Mouse (Mus musculus) mammary gland, adult 2 months (tissue): ENCODE data around the gene Best2. TPM values are rescaled to one million over a fixed set of nuclear protein-coding genes. Genes with fewer than 3 reads are reported as not detected.

Source experiments
- polyA plus RNA-seq: library from polyadenylated mRNA; depleted of rRNA; stranded (reverse); fragments of >200 nt; gene quantifications from 2 replicates; pipeline ENCODE4 v1.2.3, GENCODE M21; 2012; ENCODE audit warnings: low replicate concordance; rRNA removed

Best2 gene
- polyA plus RNA-seq = 0.11 TPM in 1 of 2 replicates, not detected in the other

GRCm38 (mm10) chr8:85014431-85014830 lies at the start of gene Best2:
Gene Best2 (minus strand): TSS chr8:85014531.

DNA sequence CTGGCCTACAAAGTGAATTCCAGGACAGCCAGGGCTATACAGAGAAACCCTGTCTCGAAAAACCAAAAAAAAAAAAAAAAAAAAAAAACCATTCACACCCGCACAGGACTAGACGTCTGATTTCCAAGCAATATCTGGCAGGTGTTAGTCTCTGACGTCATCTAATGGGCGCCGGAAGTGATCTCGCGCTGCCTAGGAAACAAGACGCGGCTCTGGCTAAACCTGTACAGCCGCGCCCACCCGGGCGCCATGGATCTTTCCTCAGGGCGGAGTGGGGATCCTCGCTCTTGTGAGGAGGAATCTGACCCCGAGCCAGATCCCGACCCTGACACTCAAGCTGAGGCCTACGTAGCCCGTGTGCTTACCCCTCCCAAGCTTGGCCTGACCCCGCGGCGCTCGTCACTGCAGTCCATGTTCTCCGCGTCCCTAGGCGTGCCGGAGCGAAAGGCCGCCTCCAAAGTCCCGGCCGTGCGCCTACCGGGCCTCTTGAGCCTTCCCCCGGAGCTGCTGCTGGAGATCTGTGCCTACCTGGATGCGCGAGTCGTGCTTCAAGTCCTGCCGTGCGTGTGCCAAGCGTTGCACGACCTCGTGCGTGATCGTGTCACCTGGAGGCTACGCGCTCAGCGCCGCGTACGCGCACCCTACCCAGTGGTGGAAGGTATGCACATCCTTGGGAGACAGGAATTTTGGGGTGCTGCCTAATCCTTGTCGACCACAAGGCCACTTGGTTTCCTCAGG lies 45.7 kb upstream of the Best2 start, which contains the start of gene Fbxw9:
TSS of gene Fbxw9 (plus strand) at position 177 of the 738 bp plus-strand sequence.

DNA sequence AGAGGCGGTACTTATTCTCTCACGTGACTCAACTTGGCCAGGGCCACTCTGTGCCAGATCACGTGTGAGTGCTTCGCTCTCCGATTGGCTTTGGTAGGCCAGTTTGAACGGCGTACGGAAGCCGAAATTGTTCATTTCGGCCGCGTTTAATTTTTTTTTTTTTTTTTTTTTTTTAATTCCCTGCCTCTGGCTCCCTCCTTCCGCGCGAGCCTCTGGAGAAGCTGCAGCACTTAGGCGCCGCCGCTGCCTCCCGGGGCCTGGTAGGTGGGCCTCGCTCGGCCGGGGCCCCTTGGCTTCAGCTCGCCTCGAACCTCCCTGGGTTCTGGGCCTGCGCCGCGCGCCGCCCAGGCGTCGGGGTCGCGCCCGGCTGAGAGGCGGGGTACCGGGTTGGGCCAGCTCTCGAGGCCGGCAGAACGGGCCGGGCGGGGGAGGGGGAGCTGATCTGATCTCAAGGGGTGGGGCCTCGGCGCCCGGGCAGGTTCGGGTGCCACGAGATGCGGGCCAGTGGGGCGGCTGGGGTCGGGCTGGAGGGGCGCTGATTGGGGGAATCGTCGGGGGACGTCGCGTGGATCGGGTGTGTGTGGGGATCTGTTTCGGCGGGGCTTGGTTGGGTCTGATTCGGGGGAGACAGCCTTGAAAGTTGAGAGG lies 22.5 kb upstream of the Best2 start, which contains the start of gene Tnpo2:
TSS of gene Tnpo2 (plus strand) at position 198 of the 648 bp plus-strand sequence.

DNA sequence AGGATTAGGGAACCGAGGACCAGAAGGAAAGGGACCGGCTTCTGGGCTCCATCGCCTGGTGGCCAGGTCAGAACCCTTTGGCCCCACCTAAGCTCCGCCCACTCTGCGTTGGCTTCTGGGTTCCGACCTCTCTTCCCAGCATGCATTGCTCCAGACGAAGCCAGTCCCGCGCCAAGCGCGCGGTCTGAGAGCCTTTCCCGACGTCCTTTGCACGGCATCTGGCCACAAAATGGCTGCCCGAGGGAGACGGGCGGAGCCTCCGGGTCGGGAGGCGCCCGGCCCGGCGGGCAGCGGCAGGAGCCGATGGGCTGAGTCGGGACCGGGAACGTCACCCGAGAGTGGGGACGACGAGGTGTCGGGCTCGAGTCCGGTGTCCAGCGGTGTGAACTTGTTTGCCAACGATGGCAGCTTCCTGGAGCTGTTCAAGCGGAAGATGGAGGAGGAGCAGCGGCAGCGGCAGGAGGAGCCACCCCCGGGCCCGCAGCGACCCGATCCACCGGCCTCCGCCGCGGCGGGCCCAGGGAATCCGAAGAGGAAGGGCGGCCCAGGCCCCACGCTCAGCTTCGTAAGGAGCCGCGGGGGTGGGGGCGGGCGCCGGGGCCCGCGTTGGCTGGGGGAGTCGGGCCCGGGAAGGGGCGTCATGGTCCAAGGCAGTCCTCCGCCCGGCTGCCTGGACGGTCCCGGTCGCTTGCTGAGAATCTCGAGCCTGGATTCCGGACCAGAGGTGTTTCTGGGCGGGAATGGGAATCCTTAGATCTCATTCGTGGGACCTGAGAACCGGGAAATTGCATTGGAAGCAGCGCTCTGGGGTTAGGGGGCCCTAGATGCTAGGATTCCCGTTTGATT lies 12.6 kb upstream of the Best2 start, which contains the start of gene Trir:
TSS of gene Trir (plus strand) at position 154 of the 846 bp plus-strand sequence.

DNA sequence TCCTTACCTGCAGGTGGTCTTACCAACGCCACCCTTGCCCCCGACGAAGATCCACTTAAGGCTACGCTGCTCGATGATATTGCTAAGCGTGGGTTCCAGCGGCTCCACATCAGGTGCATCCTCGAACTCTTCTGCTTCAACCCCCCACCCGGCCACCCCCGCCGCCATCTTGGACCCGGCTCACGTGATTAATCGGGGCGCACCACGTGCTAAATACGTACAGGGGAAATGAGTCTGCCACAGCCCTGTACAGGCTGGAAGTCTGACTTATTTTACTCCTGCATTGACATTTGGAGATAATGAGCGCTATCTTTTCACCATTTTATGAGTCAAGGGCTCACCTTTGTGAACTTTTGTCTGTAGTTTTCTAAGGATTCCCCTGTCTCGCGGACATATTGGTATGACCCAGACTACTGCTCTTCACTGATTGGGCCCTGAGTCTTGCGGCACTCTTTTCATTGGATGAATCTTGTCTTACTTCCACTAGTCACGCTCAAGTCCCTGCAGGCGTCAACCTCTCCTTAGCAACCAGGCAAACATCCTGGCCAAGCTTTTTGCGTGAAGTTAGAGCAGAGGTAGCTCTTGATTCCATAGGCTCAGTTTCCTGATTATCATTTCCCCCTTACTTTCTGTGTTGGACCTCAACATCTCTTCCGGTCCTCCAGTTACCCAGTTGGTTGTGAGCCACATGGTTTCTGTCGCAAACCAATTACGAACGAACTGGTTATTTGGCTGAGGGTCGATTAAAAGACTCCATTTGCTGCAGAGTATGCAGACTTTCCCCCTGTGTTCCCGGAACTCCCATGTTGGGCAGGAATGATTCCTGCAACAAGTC lies 11.0 kb upstream of the Best2 start, which contains the start of gene Asna1:
TSS of gene Asna1 (minus strand) at position 184 of the 835 bp plus-strand sequence.

DNA sequence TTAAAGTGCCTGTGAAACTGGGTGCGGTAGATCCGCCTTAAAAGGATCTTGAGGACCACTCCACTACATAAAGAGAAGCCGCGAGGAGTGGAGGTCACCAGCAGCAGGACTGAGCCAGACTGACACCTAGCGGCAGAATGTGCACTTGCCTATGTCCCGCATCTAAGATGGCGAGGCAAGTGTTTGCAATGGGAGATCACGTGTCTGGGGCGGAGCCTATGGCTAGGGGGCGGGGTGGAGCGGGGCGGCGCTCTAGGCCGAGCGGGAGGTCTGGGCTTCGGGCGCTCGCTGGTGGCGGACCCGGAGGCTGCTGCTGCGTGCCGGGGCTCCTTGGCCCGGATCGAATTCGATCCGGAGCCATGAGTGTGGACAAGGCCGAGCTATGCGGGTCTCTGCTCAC lies 24.0 kb downstream of the Best2 start, which contains the start of gene Hook2:
TSS of gene Hook2 (plus strand) at position 255 of the 400 bp plus-strand sequence.

DNA sequence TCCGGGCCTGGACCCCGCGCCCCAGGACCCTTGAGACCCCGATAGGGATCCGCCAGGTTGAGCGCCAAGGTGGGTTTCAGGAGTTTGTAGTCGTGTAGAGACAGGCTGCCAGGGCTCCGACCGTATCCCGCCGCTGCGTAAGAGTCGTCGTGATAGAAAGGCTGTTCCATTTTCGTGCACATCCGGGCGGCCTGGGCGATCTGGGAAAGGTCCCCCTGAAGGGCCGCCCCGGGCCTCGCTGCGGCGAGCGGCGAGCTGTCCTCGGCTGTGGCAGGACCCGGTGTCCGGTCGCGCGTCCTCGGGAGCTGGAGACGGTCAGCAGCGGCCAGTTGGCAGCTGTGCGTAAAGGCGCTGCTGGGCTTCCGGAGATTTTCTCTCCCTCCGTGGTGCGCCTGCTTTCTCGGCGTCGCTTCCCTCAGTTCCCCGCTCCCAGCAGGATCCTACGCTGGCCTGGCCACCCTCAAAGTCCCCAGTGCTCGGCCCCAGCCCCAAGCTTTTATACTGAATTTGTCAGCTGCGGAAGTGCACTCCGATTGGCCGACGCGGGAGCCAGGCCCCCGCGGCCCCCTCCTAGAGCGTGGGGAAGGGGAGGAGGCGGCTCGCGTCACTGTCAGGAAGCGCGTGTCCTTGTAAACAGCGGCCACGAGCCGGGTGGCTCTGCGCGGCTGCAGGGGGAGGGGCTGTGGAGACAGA lies 35.9 kb downstream of the Best2 start, which contains the start of gene Junb:
TSS of gene Junb (minus strand) at position 471 of the 693 bp plus-strand sequence.

DNA sequence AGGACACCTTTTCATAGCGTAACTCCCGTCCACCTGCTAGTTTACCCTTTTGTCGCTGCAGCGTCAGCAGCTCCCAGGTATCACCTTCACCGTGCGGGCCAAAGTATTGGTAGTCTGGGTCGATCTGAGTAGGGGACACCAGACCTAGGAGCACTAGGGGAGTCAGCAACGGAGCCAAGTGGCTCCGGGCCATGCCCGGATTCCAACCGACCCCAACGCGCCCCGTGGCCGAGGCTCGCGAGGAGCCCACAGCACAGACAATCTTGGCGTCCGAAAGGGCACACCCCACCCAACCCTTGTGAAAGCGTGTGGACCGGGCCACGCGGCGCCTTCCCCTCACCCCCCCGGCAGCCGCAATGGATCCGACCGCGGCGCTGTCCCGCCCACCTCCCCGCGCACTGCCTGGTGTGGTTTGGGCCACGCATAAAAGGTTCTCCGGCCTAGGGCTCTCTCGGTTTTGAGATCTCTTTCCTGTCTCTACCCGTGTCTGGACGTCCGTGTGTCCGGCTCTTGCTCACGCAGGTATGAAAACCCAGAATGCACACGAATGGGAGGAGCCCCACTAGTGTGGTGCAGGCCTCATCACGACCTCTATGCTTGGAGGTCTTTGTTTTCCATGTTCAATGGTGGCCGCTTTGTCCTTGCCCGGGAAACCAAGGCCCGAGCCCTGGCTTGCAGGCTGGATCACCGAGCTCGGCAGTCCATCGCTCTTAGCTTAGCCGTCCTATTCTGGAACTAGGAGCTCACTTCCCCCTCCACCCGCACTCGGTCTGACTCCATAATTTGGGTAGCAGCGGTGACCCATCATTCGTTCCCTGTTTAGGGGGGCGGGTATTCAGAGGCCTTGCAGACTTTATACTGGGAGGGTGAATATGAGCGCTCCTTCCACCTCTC lies 44.8 kb downstream of the Best2 start, which contains the start of the genes Gm49661, Prdx2 and Rnaseh2a:
TSS of gene Gm49661 (minus strand) at position 193 of the 894 bp plus-strand sequence.
TSS of gene Prdx2 (plus strand) at position 347 of the 894 bp plus-strand sequence.
TSS of gene Rnaseh2a (minus strand) at position 527 of the 894 bp plus-strand sequence.

Other genes with a start within 250 kb of the Best2 start
- 59.5 and 91.6 TPM in 2 replicates for gene Nfix, start 214.2 kb downstream of the Best2 start, polyA plus RNA-seq
- gene Dand5, start 191.7 kb downstream of the Best2 start, polyA plus RNA-seq = 2.4 and 2.9 TPM in 2 replicates
- 13.8 and 69.9 TPM in 2 replicates for gene Gadd45gip1, start 183.0 kb downstream of the Best2 start, polyA plus RNA-seq
- 82.5 and 118 TPM in 2 replicates for gene Rad23a, start 173.9 kb downstream of the Best2 start, polyA plus RNA-seq
- 159 and 214 TPM in 2 replicates for gene Calr, start 167.6 kb downstream of the Best2 start, polyA plus RNA-seq
- gene Farsa, start 157.5 kb downstream of the Best2 start, polyA plus RNA-seq = 45.3 and 57.4 TPM in 2 replicates
- 0.81 and 0.99 TPM in 2 replicates for gene Syce2, start 142.4 kb downstream of the Best2 start, polyA plus RNA-seq
- gene Gcdh, start 120.6 kb downstream of the Best2 start, polyA plus RNA-seq = 105 and 190 TPM in 2 replicates
- gene Klf1, start 112.6 kb downstream of the Best2 start, polyA plus RNA-seq = 0.16 and 0.51 TPM in 2 replicates
- gene Dnase2a, start 106.0 kb downstream of the Best2 start, polyA plus RNA-seq = 41.2 and 44.9 TPM in 2 replicates
- 0.14 and 0.35 TPM in 2 replicates for gene Mast1, start 77.2 kb downstream of the Best2 start, polyA plus RNA-seq
- not detected in 2 replicates for gene Rtbdn, start 67.5 kb downstream of the Best2 start, polyA plus RNA-seq
- gene Gm49661, start 45.1 kb downstream of the Best2 start, polyA plus RNA-seq = 2.1 TPM in 1 of 2 replicates, not detected in the other
- gene Prdx2, start 44.9 kb downstream of the Best2 start, polyA plus RNA-seq = 111 and 179 TPM in 2 replicates
- 44.4 and 48.4 TPM in 2 replicates for gene Rnaseh2a, start 44.8 kb downstream of the Best2 start, polyA plus RNA-seq
- gene Junb, start 35.8 kb downstream of the Best2 start, polyA plus RNA-seq = 50.5 and 206 TPM in 2 replicates
- 7.7 and 9.8 TPM in 2 replicates for gene Hook2, start 23.9 kb downstream of the Best2 start, polyA plus RNA-seq
- gene Asna1, start 10.8 kb upstream of the Best2 start, polyA plus RNA-seq = 106 and 148 TPM in 2 replicates
- 44.8 and 82.2 TPM in 2 replicates for gene Trir, start 12.3 kb upstream of the Best2 start, polyA plus RNA-seq
- gene Tnpo2, start 22.4 kb upstream of the Best2 start, polyA plus RNA-seq = 63.6 and 82.2 TPM in 2 replicates
- gene Fbxw9, start 45.5 kb upstream of the Best2 start, polyA plus RNA-seq = 39.5 and 40.0 TPM in 2 replicates
- gene Gm5741, start 53.5 kb upstream of the Best2 start, polyA plus RNA-seq = not detected in 2 replicates
- 37.4 and 72.8 TPM in 2 replicates for gene Dhps, start 57.2 kb upstream of the Best2 start, polyA plus RNA-seq
- 123 and 209 TPM in 2 replicates for gene Wdr83os, start 66.2 kb upstream of the Best2 start, polyA plus RNA-seq
- 25.9 and 27.9 TPM in 2 replicates for gene Wdr83, start 66.8 kb upstream of the Best2 start, polyA plus RNA-seq
- 95.4 and 120 TPM in 2 replicates for gene Man2b1, start 68.7 kb upstream of the Best2 start, polyA plus RNA-seq
- gene Zfp791, start 108.6 kb upstream of the Best2 start, polyA plus RNA-seq = 0.25 and 0.57 TPM in 2 replicates
- not detected in 2 replicates for gene Cks1brt, start 137.4 kb upstream of the Best2 start, polyA plus RNA-seq
- gene Olfr371, start 211.5 kb upstream of the Best2 start, polyA plus RNA-seq = not detected in 2 replicates